Mouse (Mus musculus) forebrain, embryonic 12.5 days (tissue): ENCODE measurements at regions not wholly inside any gene's neighbourhood (a gene's known extent, or its start where the extent isn't known, plus 50 kb on each side); places are given as distances from the start of the nearest gene placed in this dataset.
A peak's percentile ranks its signal among the peaks of the same experiment; 100 is the strongest.

Source experiments
- ATAC-seq: fragments of 200-750 bp; cut with Nextera tagmentation; 2 replicates; pipeline ENCODE4 v1.8.0; 2017; ENCODE audit warnings: moderate TSS enrichment; ENCODE audit not compliant: low FRiP score
- H3K27ac ChIP-seq: fragments of 300-500 bp; sonication (generic); 2 replicates; pipeline ENCODE4 v1.5.1; 2016; ENCODE audit warnings: mild to moderate bottlenecking
- H3K27me3 ChIP-seq: fragments of 300-500 bp; sonication (generic); 2 replicates; pipeline ENCODE4 v1.6.1; 2016; ENCODE audit warnings: mild to moderate bottlenecking
- H3K36me3 ChIP-seq: fragments of 300-500 bp; sonication (generic); replicated peaks from 2 replicates; pipeline ENCODE4 v1.6.1; 2016; ENCODE audit warnings: mild to moderate bottlenecking
- H3K4me1 ChIP-seq: fragments of 300-500 bp; sonication (generic); 2 replicates; pipeline ENCODE4 v1.6.1; 2016
- H3K4me2 ChIP-seq: fragments of 300-500 bp; sonication (generic); 2 replicates; pipeline ENCODE4 v1.6.1; 2016; ENCODE audit warnings: mild to moderate bottlenecking, moderate library complexity
- H3K4me3 ChIP-seq: fragments of 300-500 bp; sonication (generic); replicated peaks from 2 replicates; pipeline ENCODE4 v1.5.1; 2016; ENCODE audit warnings: mild to moderate bottlenecking
- H3K9ac ChIP-seq: fragments of 300-500 bp; sonication (generic); 2 replicates; pipeline ENCODE4 v1.6.1; 2016; ENCODE audit warnings: mild to moderate bottlenecking
- H3K9me3 ChIP-seq: fragments of 300-500 bp; sonication (generic); 2 replicates; pipeline ENCODE4 v1.6.1; 2016
- WGBS: fragments of 180-500 bp; shearing (Covaris S2); methylation state at CpG from one replicate; pipeline ENCODE4 v1.1.7; 2016; 5-methylcytosine and 5-hydroxymethylcytosine counted together

DNA sequence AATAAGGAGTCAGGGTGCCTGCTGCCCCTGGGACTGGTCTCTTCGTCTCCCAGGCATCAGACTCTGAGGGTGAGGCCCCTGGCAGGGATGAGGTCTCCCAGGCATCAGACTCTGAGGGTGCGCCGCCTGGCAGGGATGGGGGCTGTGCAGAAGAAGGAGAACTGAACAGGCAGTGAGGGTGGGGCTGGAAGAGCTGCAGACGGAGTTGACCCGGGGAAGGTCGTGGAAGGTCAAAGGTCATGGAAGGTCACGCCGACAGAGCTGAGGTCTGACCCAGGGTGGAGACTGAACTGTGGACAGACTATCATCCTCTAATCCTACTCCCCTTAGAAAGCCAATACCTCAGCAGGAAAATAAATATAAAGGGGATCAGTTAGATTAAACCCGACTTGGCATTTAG is 50.6 kb upstream of the Grik3 start:
- no peak for ATAC-seq
- H3K27ac ChIP-seq, result no peak overlapping the region
- no peak overlapping the region for H3K4me3 ChIP-seq
- no peak overlapping the region for H3K9ac ChIP-seq
- 22% methylated on average over 9 of the region's 9 CpGs for WGBS
- peaks cover 26% of the 10 kb centered on the region for H3K4me1 ChIP-seq
- H3K4me2 ChIP-seq, result no peak overlapping the region
- H3K27me3 ChIP-seq, result peaks cover 22% of the 10 kb centered on the region
- H3K36me3 ChIP-seq, result no peaks in the 10 kb centered on the region
- H3K9me3 ChIP-seq, result no peaks in the 10 kb centered on the region

DNA sequence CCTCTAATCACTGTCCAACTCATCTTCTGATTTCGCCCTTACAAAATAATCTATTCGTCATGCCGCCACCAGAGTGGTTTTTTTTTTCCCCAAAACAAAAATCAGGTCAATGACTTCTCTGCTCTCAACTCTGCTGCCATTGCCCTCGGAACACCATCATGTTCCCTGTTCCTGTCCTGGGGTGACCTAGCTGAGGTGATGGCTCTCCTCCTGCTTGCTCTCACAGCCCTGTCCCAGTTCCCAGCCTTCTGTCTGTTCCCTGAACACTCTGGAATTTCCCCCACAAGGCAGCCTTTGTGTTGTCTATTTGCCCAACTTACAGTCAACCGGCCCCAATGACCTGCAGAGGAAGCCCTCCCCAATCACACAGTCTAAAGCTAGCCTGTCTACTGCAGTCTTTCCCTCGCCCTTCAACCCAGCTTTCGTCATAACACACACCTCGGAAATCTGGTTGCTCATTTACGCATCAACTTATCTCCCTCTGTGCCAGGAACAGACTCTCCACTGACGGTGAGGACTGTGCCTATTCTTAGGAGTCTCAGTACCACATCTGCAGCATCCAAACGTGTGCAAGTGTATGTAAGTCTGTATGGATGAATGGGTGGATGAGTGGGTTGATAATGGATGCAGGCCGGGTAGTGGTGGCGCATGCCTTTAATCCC is 53.2 kb upstream of the Grik3 start:
- Histone ChIP-seq H3K4me1 (peaks cover 26% of the 10 kb centered on the region), H3K27me3 (peaks cover 22% of the 10 kb centered on the region), H3K9ac (no peak overlapping the region), H3K9me3 (0 out of 2 replicates have a peak, but pooled peaks cover 3% of the 10 kb centered on the region), H3K4me2 (no peak overlapping the region), H3K4me3 (no peak overlapping the region), H3K36me3 (no peaks in the 10 kb centered on the region), H3K27ac (no peak overlapping the region)
- 86% methylated on average over 13 of the region's 13 CpGs for WGBS
- ATAC-seq, result no peak

DNA sequence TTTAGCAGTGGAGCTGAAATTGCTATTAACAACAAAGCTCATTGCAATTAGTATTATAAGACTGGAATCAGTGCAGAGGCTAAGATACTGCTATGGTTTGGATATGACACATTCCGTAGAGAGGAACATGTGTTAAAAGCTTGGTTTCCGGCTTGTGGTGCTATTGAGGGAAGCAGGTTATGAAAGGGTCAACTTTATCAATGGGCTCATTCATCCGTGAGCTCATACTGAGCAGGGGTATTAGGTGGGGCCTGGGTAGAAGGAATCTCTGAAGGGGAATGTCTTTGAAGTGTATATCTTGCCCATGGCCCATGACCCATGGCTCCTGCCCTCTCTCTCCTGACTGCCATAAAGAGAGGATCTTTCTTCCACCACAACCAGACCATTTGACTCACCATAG is 57.0 kb upstream of the Grik3 start:
- H3K27me3 ChIP-seq, result peaks cover 7% of the 10 kb centered on the region; the same call in 1 of the 2 replicates

DNA sequence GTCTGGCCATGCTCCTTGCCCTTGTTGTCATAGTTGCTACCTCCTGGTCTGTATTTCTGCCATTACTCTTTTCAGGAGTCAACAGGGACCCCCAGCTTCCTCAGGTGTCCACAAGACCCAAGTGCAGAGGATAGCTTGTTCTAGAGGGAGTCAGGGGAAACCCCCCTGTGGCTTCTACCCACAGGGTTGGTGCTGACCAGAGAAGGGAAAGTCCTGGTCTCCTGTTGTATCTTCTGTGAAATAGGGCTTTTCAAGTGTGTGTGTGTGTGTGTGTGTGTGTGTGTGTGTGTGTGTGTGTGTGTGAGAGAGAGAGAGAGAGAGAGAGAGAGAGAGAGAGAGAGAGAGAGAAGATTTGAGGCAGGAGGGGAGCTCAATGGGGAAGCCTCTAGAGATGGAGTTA is 58.9 kb upstream of the Grik3 start:
- H3K9me3 ChIP-seq, result 0 out of 2 replicates have a peak, but pooled peaks cover 3% of the 10 kb centered on the region
- no peaks in the 10 kb centered on the region for H3K4me1 ChIP-seq
- H3K27me3 ChIP-seq, result peaks cover 6% of the 10 kb centered on the region; the same call in 1 of the 2 replicates
- no peak overlapping the region for H3K4me3 ChIP-seq
- H3K27ac ChIP-seq, result no peak overlapping the region
- H3K9ac ChIP-seq, result no peak overlapping the region
- H3K36me3 ChIP-seq, result no peaks in the 10 kb centered on the region
- H3K4me2 ChIP-seq, result no peak overlapping the region
- ATAC-seq, result no peak

More for the DNA sequence above, 57.0 kb upstream of the Grik3 start:
- no peak overlapping the region for H3K4me2 ChIP-seq
- ATAC-seq, result no peak
- no peaks in the 10 kb centered on the region for H3K36me3 ChIP-seq
- H3K9ac ChIP-seq, result no peak overlapping the region
- no peak overlapping the region for H3K27ac ChIP-seq
- 21% methylated on average over 3 of the region's 3 CpGs for WGBS
- H3K4me3 ChIP-seq, result no peak overlapping the region
- H3K9me3 ChIP-seq, result 0 out of 2 replicates have a peak, but pooled peaks cover 3% of the 10 kb centered on the region
- H3K4me1 ChIP-seq, result no peaks in the 10 kb centered on the region

DNA sequence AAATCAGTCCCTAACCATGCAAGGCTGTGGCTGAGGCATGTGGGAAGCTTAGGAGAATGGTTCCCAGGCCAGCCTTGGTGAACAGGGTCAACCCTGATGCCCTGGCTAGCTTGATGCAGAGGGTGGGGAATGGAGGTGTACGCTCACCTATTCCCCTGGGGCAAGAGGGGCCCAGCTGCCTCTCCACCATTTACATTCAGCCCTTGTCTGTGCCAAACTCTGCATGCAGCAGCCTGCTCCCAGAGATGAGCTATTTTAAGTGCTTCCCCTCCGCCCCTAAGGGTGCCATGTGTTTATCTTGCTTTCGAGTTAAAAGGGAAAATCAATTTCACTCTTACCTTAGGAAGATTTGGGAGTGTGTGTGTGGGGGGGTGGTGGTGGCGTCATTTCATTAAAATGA is 59.7 kb upstream of the Grik3 start:
- H3K27ac ChIP-seq, result no peak overlapping the region
- H3K9ac ChIP-seq, result no peak overlapping the region
- H3K36me3 ChIP-seq, result no peaks in the 10 kb centered on the region
- H3K27me3 ChIP-seq, result peaks cover 7% of the 10 kb centered on the region; the same call in 1 of the 2 replicates
- 0 out of 2 replicates have a peak, but pooled peaks cover 3% of the 10 kb centered on the region for H3K9me3 ChIP-seq
- H3K4me1 ChIP-seq, result no peaks in the 10 kb centered on the region
- H3K4me2 ChIP-seq, result no peak overlapping the region
- 76% methylated on average over 4 of the region's 4 CpGs for WGBS
- ATAC-seq, result no peak
- no peak overlapping the region for H3K4me3 ChIP-seq

DNA sequence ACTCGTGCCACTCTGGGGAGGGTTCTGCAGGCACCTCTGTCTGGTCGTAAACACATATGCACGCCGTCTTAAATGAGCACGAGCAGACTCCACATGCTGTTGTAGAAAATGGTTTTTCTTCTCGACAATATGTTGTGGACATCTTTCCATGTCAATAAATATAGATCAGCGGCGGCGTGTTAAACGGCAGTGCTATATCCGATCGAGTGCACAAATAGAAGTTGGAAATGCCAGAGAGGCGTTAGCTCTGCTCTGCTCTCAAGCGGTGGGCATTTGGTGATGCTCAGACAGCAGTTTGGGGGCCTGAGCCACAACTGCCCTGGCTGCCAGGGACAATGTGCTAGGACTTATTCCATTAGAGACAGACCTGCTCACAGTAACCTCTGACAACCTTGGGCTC is 61.8 kb upstream of the Grik3 start:
- Histone ChIP-seq H3K9me3 (no peaks in the 10 kb centered on the region), H3K27ac (no peak overlapping the region), H3K4me2 (no peak overlapping the region), H3K36me3 (no peaks in the 10 kb centered on the region), H3K27me3 (peaks cover 12% of the 10 kb centered on the region; the same call in 1 of the 2 replicates), H3K9ac (no peak overlapping the region), H3K4me3 (no peak overlapping the region), H3K4me1 (peaks cover 12% of the 10 kb centered on the region)
- WGBS, result 92% methylated on average over 14 of the region's 14 CpGs
- no peak for ATAC-seq

DNA sequence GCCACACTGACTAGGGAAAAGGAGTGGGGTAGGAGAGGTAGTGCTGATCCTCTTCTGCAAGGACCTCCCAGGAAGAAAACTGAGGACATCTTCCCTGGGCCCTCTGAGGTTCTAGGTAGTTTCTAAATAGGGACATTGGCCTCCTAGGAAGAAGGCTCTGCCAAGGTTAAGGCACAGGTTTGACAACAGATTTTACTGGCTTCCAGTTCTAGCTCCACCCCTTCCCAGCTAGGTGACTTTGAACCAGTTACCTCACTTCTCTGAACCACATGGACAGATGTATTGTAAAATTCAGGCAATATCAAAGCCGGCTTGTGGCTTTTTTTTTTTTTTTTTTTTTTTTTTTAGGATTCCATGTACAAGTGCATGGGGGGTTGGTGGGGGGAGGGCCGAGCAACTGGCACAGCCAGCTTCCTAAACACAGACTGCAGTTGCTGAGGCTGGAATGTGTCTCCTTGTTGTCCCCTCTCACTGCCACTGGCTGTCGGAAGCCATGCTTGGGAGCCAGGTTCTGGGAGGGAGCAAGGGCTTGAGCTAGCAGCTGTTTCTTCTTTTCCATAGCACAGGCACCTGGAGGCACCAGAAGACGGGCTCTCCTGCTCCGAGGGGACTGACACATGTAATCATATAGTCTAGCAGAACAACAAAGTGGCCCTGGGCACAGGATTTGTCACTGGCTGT is 69.8 kb upstream of the Grik3 start:
- Histone ChIP-seq H3K27me3 (peaks cover 29% of the 10 kb centered on the region), H3K4me1 (peaks cover 17% of the 10 kb centered on the region), H3K9me3 (no peaks in the 10 kb centered on the region), H3K9ac (no peak overlapping the region), H3K4me2 (no peak overlapping the region), H3K36me3 (no peaks in the 10 kb centered on the region), H3K27ac (no peak overlapping the region), H3K4me3 (no peak overlapping the region)
- no peak for ATAC-seq
- WGBS, result 47% methylated on average over 5 of the region's 5 CpGs

DNA sequence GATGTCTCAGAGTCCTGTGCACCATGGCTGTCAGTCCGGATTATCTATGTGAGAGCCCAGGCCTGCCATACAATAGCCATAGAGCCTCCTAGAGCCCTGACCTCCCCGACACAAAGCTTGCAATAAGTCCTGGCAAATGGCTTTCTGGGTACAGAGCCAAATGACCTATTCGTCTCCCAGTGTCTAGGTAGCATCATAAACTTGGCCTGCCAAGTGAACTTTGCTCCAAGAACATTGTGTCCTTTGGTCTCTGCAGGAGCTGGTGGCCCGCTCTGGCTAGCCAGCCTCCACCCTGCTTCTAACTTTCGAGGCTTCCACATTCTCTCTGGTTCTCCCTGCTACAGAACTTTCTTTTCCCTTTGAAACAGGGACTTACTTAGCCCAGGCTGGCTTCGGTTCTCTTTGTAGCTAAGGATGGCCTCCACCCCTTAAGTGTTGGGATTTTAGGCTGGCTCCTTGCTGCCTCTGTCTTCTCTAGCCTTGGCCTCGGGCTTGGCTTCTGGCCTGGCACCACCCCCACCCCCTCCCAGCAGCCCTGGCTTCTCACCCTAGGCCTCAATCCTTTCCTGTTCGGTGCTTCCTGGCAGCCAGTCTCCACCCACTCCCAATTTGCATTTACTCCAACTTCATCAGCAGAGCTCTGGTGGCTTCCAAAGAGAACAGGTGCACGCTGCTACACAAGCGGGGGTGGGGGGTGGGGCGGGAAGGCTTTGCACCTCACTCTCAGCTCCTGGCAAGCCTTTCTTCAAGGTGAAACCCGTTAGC is 70.8 kb upstream of the Grik3 start:
- peaks cover 31% of the 10 kb centered on the region; the same call in 1 of the 2 replicates for H3K27me3 ChIP-seq

DNA sequence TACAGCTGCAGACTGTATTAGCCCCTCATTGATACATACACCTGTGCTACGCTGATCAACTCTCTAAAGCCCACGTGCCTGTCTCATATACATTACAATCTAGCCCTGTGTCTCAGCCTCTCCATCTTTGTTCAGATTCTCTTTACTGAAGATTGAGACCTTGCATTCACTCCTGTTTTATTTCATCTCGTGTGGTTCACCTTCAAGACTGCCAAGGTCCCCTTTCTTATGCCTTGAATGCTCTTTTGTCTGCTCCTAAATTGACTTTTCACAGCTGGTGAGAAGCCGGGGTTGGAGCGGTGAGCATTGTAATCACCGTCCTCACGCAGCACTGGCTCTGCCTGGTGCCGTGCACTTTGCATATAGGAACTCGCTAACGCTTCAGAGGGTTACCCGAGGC is 75.2 kb upstream of the Grik3 start:
- Histone ChIP-seq H3K36me3 (no peaks in the 10 kb centered on the region), H3K9me3 (no peaks in the 10 kb centered on the region), H3K27me3 (peaks cover 14% of the 10 kb centered on the region), H3K4me3 (no peak overlapping the region), H3K27ac (no peak overlapping the region), H3K9ac (no peak overlapping the region), H3K4me2 (no peak overlapping the region), H3K4me1 (peaks cover 24% of the 10 kb centered on the region)
- no peak for ATAC-seq
- 17% methylated on average over 11 of the region's 11 CpGs for WGBS

More for the DNA sequence above, 70.8 kb upstream of the Grik3 start:
- peaks cover 13% of the 10 kb centered on the region; the same call in 1 of the 2 replicates for H3K4me1 ChIP-seq
- no peaks in the 10 kb centered on the region for H3K9me3 ChIP-seq
- H3K27ac ChIP-seq, result no peak overlapping the region
- no peak overlapping the region for H3K9ac ChIP-seq
- no peak overlapping the region for H3K4me3 ChIP-seq
- H3K36me3 ChIP-seq, result no peaks in the 10 kb centered on the region
- 47% methylated on average over 12 of the region's 12 CpGs for WGBS
- ATAC-seq, result no peak
- no peak overlapping the region for H3K4me2 ChIP-seq

DNA sequence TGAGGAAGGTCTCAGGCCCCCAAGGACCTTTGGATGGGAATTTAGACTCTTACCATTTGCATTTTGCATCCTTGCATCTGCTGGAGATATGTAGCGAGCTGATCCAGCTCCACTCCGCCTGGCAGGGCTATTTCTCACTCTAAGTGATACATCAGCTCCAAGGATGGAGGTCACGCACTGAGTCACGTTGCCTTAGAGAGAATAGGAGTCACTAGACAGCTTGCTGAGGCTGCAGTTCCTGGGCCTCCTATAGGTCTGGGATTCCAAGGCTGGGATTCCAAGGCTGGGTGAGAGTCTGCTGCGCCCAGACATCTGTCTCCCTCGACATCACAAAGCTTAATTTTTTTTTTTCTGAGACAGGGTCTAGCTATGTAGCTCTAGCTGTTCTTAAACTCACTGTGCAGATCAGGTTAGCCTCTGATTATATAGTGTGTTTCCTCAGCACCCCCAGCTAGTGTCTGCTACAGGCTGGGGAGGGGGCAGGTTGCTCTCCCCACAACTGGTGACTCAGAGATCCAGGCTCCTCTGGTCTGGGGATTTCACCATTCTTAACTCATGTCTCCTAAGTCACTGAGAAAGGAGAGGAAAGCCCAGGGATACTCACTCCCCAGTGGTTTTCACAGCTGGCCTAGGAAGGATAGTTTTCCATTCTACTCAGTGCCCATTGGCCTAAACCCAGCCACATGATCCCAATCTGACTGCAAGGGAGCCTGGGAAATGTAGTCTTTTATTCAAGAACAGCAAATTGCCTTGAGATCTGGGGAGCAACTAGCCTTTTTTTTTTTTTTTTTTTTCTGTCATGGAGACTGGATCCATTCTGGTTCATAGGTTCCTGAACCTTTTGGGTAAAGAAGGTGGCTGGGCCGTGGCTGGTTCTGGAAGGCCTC is 76.4 kb upstream of the Grik3 start:
- Histone ChIP-seq H3K4me3 (no peak overlapping the region), H3K9ac (no peak overlapping the region), H3K27ac (no peak overlapping the region), H3K4me2 (no peak overlapping the region), H3K9me3 (no peaks in the 10 kb centered on the region), H3K27me3 (peaks cover 14% of the 10 kb centered on the region), H3K4me1 (peaks cover 30% of the 10 kb centered on the region), H3K36me3 (no peaks in the 10 kb centered on the region)
- WGBS, result 86% methylated on average over 7 of the region's 7 CpGs
- ATAC-seq, result peak; percentile 82

DNA sequence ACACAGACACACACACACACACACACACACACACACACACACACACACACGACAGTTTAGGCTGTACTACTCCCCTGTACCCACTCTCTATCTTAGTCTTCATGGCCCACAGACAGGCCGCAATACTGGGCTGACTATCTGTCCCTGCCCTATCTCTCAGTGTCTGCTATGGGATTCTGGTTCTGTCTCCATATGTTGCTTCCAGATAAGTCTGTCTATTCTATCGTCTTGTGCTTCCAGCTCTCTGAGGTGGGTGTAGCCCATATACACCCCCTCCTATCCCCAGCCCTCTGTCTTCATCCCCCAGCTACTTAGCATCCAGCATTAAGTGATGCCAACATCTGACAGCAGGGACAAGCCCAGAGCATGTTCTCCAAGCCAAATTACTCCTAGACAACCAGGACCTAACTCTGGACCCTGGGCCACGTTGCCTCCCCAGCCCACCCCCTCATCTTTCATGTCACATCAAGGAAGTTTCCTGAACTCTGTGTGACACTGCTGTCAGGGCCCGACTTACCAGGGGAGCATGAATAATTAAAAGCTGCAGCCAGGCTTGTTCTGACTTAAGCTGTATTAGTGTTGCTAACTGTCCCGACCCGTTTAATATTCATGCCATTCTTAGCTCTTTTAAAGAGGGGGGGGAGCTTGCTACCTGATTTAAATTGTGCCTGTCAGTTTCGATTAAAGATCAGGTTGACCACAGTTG is 79.6 kb upstream of the Grik3 start:
- Histone ChIP-seq H3K9ac (no peak overlapping the region), H3K9me3 (no peaks in the 10 kb centered on the region), H3K4me2 (no peak overlapping the region), H3K4me1 (peaks cover 50% of the 10 kb centered on the region), H3K36me3 (no peaks in the 10 kb centered on the region), H3K4me3 (no peak overlapping the region), H3K27ac (no peak overlapping the region), H3K27me3 (peaks cover 14% of the 10 kb centered on the region)
- 30% methylated on average over 8 of the region's 8 CpGs for WGBS
- no peak for ATAC-seq
